9 mouse cellular contexts compared by ENCODE assay signal in genomic region chr10:42457557-42458191, GRCm38 (mm10). TPM values are rescaled to one million over a fixed set of nuclear protein-coding genes. Genes with fewer than 3 reads are reported as not detected.
DNase-seq lines count a peak whose midpoint lies in the region; ATAC-seq lines count a peak whose summit lies in the region.
"Had no signal": no experiment of that assay in that cellular context is flagged by ENCODE, and none has a peak within 500 bp of the region (broad histone marks: within the 10 kb centered on the region; RNA-seq: fewer than 3 reads in every experiment).

No protein-coding gene starts in this region.

- 82% methylated on average over 9 of the region's 9 CpGs for WGBS in midbrain, embryonic 13.5 days
- 86% methylated on average over 9 of the region's 9 CpGs for WGBS in midbrain, embryonic 11.5 days
- WGBS in kidney, embryonic 16.5 days, result 54% methylated on average over 9 of the region's 9 CpGs
- 71% methylated on average over 9 of the region's 9 CpGs for WGBS in stomach, embryonic 14.5 days

- H3K4me3 ChIP-seq in midbrain, embryonic 13.5 days (replicated peaks), result no peak overlapping the region
- no peak overlapping the region for H3K4me3 ChIP-seq in midbrain, embryonic 11.5 days (ENCODE audit: low read depth, low read length)
- no peak overlapping the region for H3K4me3 ChIP-seq in kidney, embryonic 16.5 days (ENCODE audit: low read length)
- no peak overlapping the region for H3K4me3 ChIP-seq in stomach, embryonic 14.5 days (ENCODE audit: low read depth, low read length)
- H3K4me3 ChIP-seq: limb, embryonic 12.5 days had no signal

- peak overlapping the region; percentile 19; the same call in 1 of the 2 replicates for H3K27ac ChIP-seq in midbrain, embryonic 13.5 days
- H3K27ac ChIP-seq in midbrain, embryonic 11.5 days (ENCODE audit: low read depth, low read length), result no peak overlapping the region
- H3K27ac ChIP-seq in kidney, embryonic 16.5 days (ENCODE audit: low read length), result peak overlapping the region; percentile 64
- peak overlapping the region; percentile 10; the same call in 1 of the 2 replicates for H3K27ac ChIP-seq in stomach, embryonic 14.5 days (ENCODE audit: low read length)
- H3K27ac ChIP-seq: limb, embryonic 12.5 days had no signal

- H3K36me3 ChIP-seq in midbrain, embryonic 13.5 days, result peaks cover 8% of the 10 kb centered on the region; the same call in 1 of the 2 replicates
- H3K36me3 ChIP-seq in midbrain, embryonic 11.5 days (ENCODE audit: control insufficient read depth, insufficient read depth, low read length), result no peaks in the 10 kb centered on the region
- peaks cover 16% of the 10 kb centered on the region for H3K36me3 ChIP-seq in kidney, embryonic 16.5 days (ENCODE audit: insufficient read depth, low read length)
- no peaks in the 10 kb centered on the region; the same call in 1 of the 2 replicates for H3K36me3 ChIP-seq in stomach, embryonic 14.5 days (ENCODE audit: control insufficient read depth, insufficient read depth, low read length)

- H3K27me3 ChIP-seq in midbrain, embryonic 13.5 days, result no peaks in the 10 kb centered on the region
- H3K27me3 ChIP-seq in midbrain, embryonic 11.5 days (ENCODE audit: control insufficient read depth, insufficient read depth, low read length), result no peaks in the 10 kb centered on the region
- no peaks in the 10 kb centered on the region for H3K27me3 ChIP-seq in kidney, embryonic 16.5 days (ENCODE audit: insufficient read depth, low read length)
- H3K27me3 ChIP-seq in stomach, embryonic 14.5 days (ENCODE audit: control insufficient read depth, insufficient read depth, low read length), result no peaks in the 10 kb centered on the region
- H3K27me3 ChIP-seq: limb, embryonic 12.5 days had no signal

- no peak for DNase-seq in midbrain, embryonic 11.5 days (ENCODE audit: low spot score, missing footprints)
- DNase-seq in heart, adult 8-10 months (ENCODE audit: low spot score), result peak; percentile 85
- no peak for DNase-seq in spleen, postnatal 36 days (ENCODE audit: low spot score in 2 of 2)
- DNase-seq in cerebellum, postnatal 25 days, result no peak
- DNase-seq in cerebellum, postnatal 10 days, result no peak

- H3K9ac ChIP-seq in midbrain, embryonic 13.5 days (replicated peaks), result no peak overlapping the region
- H3K9ac ChIP-seq in midbrain, embryonic 11.5 days (ENCODE audit: low read length), result no peak overlapping the region
- no peak overlapping the region for H3K9ac ChIP-seq in kidney, embryonic 16.5 days (replicated peaks; ENCODE audit: low read length)
- H3K9ac ChIP-seq in stomach, embryonic 14.5 days (replicated peaks; ENCODE audit: low read depth, low read length), result no peak overlapping the region
- H3K9ac ChIP-seq: limb, embryonic 12.5 days had no signal

- no peak overlapping the region for H3K4me2 ChIP-seq in midbrain, embryonic 13.5 days (replicated peaks)
- H3K4me2 ChIP-seq in midbrain, embryonic 11.5 days, result no peak overlapping the region
- no peak overlapping the region for H3K4me2 ChIP-seq in kidney, embryonic 16.5 days (replicated peaks; ENCODE audit: low read depth, low read length)
- H3K4me2 ChIP-seq in stomach, embryonic 14.5 days (replicated peaks; ENCODE audit: low read depth, low read length), result no peak overlapping the region
- H3K4me2 ChIP-seq: limb, embryonic 12.5 days had no signal

- no peak for ATAC-seq in midbrain, embryonic 13.5 days
- no peak for ATAC-seq in midbrain, embryonic 11.5 days (ENCODE audit: low FRiP score)
- peak; percentile 51; the same call in 1 of the 2 replicates for ATAC-seq in kidney, embryonic 16.5 days (ENCODE audit: low FRiP score, low TSS enrichment)
- no peak for ATAC-seq in stomach, embryonic 14.5 days (ENCODE audit: insufficient number of reproducible peaks, insufficient read depth, low FRiP score, low read depth)

- peaks cover 10% of the 10 kb centered on the region; the same call in 1 of the 2 replicates for H3K9me3 ChIP-seq in midbrain, embryonic 13.5 days
- H3K9me3 ChIP-seq in midbrain, embryonic 11.5 days (ENCODE audit: control insufficient read depth, low read length), result no peaks in the 10 kb centered on the region
- H3K9me3 ChIP-seq in kidney, embryonic 16.5 days (ENCODE audit: low read length), result peaks cover 15% of the 10 kb centered on the region
- H3K9me3 ChIP-seq in stomach, embryonic 14.5 days (ENCODE audit: control insufficient read depth, low read depth, low read length), result peaks cover 6% of the 10 kb centered on the region; the same call in 1 of the 2 replicates

- H3K4me1 ChIP-seq in midbrain, embryonic 13.5 days (replicated peaks), result no peaks in the 10 kb centered on the region
- no peaks in the 10 kb centered on the region for H3K4me1 ChIP-seq in midbrain, embryonic 11.5 days (ENCODE audit: control insufficient read depth, insufficient read depth, low read length)
- peaks cover 6% of the 10 kb centered on the region for H3K4me1 ChIP-seq in kidney, embryonic 16.5 days (ENCODE audit: insufficient read depth, low read length)
- H3K4me1 ChIP-seq in stomach, embryonic 14.5 days (ENCODE audit: control insufficient read depth, insufficient read depth, low read length), result 0 out of 2 replicates have a peak, but pooled peaks cover 3% of the 10 kb centered on the region
- H3K4me1 ChIP-seq: limb, embryonic 12.5 days had no signal

RNA-seq across cellular contexts. Expression of gene Afg1l, which starts 20.7 kb away (rescaled TPM):
- polyA plus RNA-seq in midbrain, embryonic 13.5 days (2015; fragmentation: Nextera tagmentation; extraction: Ambion mirVana), result 4.6 and 4.8 TPM in 2 replicates
- polyA plus RNA-seq in midbrain, embryonic 11.5 days (2014; fragmentation: Nextera tagmentation; extraction: Ambion mirVana), result 4.6 and 5.6 TPM in 2 replicates
- 10 to 100 TPM; 29.9 to 32.3 (median 31.6) TPM for total RNA-seq in heart, adult 8-10 months (2022)
- polyA plus RNA-seq in kidney, embryonic 16.5 days (2015; fragmentation: Nextera tagmentation; extraction: Ambion mirVana), result 8.9 and 9.9 TPM in 2 replicates
- 7.4 and 7.5 TPM in 2 replicates for polyA plus RNA-seq in stomach, embryonic 14.5 days (2014; fragmentation: Nextera tagmentation; extraction: Ambion mirVana)

RNA-seq across cellular contexts. Expression of gene Snx3, which starts 44.2 kb away (rescaled TPM):
- 220 and 236 TPM in 2 replicates for polyA plus RNA-seq in midbrain, embryonic 13.5 days (2015; fragmentation: Nextera tagmentation; extraction: Ambion mirVana)
- 234 and 248 TPM in 2 replicates for polyA plus RNA-seq in midbrain, embryonic 11.5 days (2014; fragmentation: Nextera tagmentation; extraction: Ambion mirVana)
- total RNA-seq in heart, adult 8-10 months (2022), result 100 to 1,000 TPM; 157 to 170 (median 164) TPM
- 362 and 371 TPM in 2 replicates for polyA plus RNA-seq in kidney, embryonic 16.5 days (2015; fragmentation: Nextera tagmentation; extraction: Ambion mirVana)
- 301 and 311 TPM in 2 replicates for polyA plus RNA-seq in stomach, embryonic 14.5 days (2014; fragmentation: Nextera tagmentation; extraction: Ambion mirVana)
